Mouse (Mus musculus) left cerebral cortex, postnatal 10 days (tissue): ENCODE data around the gene Olfr596. TPM values are rescaled to one million over a fixed set of nuclear protein-coding genes. Genes with fewer than 3 reads are reported as not detected.
"Not testable (repeated sequence)": the region's sequence is repeated elsewhere in the genome, so short reads cannot be mapped to it uniquely, and the experiment has no call there.

ENCODE experiments used
- DNase-seq, 2 experiments: peaks; one replicate each; pipeline ENCODE4 v3.0.0; 2021 to 2022; ENCODE audit warnings: low spot score in 2 of 2, mixed read lengths in 1 of 2; ENCODE audit errors: extremely low spot score in 1 of 2
- intact Hi-C: fragments of 180-260 bp; cut with DNase I; formaldehyde crosslinking; loops from one replicate; pipeline ENCODE4 v1.15.1; 2025
- microRNA-seq: library from miRNA; unstranded; fragments of <30 nt; microRNA quantifications from one replicate; pipeline ENCODE4 v1.2.0, GENCODE M21; 2022
- total RNA-seq, 2 experiments: library from RNA; stranded (reverse); gene quantifications; 2 replicates each; pipeline ENCODE4 v1.2.3; 2021

Olfr596 gene
- not detected for total RNA-seq

GRCm38 (mm10) chr7:103305348-103305747, at the start of gene Olfr596:
Gene Olfr596 (plus strand): TSS chr7:103305648.
- intact Hi-C loops, DNase-seq: not testable (repeated sequence)

DNA sequence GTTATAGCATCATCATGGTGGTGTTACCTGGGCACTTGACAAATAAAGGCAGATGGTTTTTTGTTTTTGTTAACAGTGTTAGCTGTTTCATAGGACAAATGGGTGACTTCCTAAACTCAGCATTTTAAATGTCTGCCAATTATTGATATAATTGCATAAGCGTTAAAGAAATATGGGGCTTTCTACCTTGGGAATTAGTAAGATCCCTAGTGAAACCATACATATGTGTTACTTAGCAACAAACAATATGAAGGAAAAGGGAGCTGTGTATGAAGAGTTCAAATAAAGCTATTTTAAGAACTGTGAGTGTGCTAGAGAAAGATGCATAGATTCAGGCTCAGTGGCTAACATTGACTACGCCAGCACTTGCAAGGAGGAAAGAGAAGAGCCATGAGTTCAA, 10.6 kb downstream of the Olfr596 start, which contains the start of gene Olfr597:
Olfr597 (plus strand) TSS at position 301 of the 400 bp plus-strand sequence.
- intact Hi-C loops, DNase-seq: not testable (repeated sequence)

GRCm38 (mm10) chr7:103323268-103323667, 17.8 kb downstream of the Olfr596 start, which contains the start of gene Olfr598:
Gene Olfr598 (plus strand): TSS chr7:103323568.
- no peak for DNase-seq
- intact Hi-C loops = no loop called here

GRCm38 (mm10) chr7:103335617-103336016, 30.2 kb downstream of the Olfr596 start, which contains the start of gene Olfr599:
Gene Olfr599 (plus strand): TSS chr7:103335917.
- intact Hi-C loops = no loop called here
- no peak for DNase-seq

DNA sequence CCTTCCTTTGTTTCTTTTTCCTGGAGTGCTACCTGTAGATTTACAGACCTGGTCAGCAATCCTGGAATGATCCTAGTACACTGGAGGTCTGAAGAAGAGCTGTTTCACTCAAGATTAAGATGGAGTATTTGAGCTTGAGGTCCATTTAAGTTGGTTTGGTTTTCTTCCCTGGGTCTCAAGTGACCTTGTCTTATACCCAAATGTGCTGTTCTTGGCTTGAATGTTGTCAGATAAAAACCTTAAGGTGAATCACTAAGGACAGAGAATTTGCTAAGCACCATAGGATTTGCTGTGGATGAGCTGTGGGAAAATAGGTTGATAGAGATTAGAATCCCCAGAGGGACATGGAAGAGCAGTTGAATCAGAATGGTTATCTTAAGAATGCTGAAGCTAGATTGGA, 44.1 kb downstream of the Olfr596 start, which contains the start of gene Olfr600:
Olfr600 (minus strand) TSS at position 101 of the 400 bp plus-strand sequence.
- no peak for DNase-seq
- intact Hi-C loops = no loop called here

Small RNA genes within 50 kb of the gene (microRNA-seq; reads per million reads assigned to microRNA genes)
- gene Gm23550 (not detected), gene Gm25171 (not detected)

Other genes with a start within 250 kb of the Olfr596 start
- not detected for gene Olfr584, start 223.8 kb upstream of the Olfr596 start, total RNA-seq
- not detected for gene Olfr585, start 207.9 kb upstream of the Olfr596 start, total RNA-seq
- gene Olfr586, start 180.0 kb upstream of the Olfr596 start, total RNA-seq = not detected
- not detected for gene Olfr588-ps1, start 164.8 kb upstream of the Olfr596 start, total RNA-seq
- gene Olfr589, start 149.3 kb upstream of the Olfr596 start, total RNA-seq = not detected
- not detected for gene Olfr591, start 127.3 kb upstream of the Olfr596 start, total RNA-seq
- not detected for gene Olfr592, start 120.8 kb upstream of the Olfr596 start, total RNA-seq
- not detected for gene Olfr593, start 93.8 kb upstream of the Olfr596 start, total RNA-seq
- not detected for gene Olfr594, start 88.7 kb upstream of the Olfr596 start, total RNA-seq
- not detected for gene Usp17ld, start 53.1 kb upstream of the Olfr596 start, total RNA-seq
- not detected for gene Olfr597, start 10.7 kb downstream of the Olfr596 start, total RNA-seq
- not detected for gene Olfr598, start 17.9 kb downstream of the Olfr596 start, total RNA-seq
- not detected for gene Olfr599, start 30.3 kb downstream of the Olfr596 start, total RNA-seq
- gene Olfr600, start 44.0 kb downstream of the Olfr596 start, total RNA-seq = not detected
- gene Olfr601, start 57.0 kb downstream of the Olfr596 start, total RNA-seq = not detected
- not detected for gene Olfr603, start 80.5 kb downstream of the Olfr596 start, total RNA-seq
- gene Usp17lc, start 109.4 kb downstream of the Olfr596 start, total RNA-seq = not detected
- gene Olfr605, start 139.8 kb downstream of the Olfr596 start, total RNA-seq = not detected
- gene Olfr606, start 143.4 kb downstream of the Olfr596 start, total RNA-seq = not detected
- not detected for gene Olfr607, start 158.5 kb downstream of the Olfr596 start, total RNA-seq
- not detected for gene Olfr608, start 164.2 kb downstream of the Olfr596 start, total RNA-seq
- not detected for gene Olfr609, start 192.4 kb downstream of the Olfr596 start, total RNA-seq
- gene Olfr610, start 206.5 kb downstream of the Olfr596 start, total RNA-seq = not detected
- not detected for gene Olfr611, start 215.2 kb downstream of the Olfr596 start, total RNA-seq
- not detected for gene Olfr612, start 237.1 kb downstream of the Olfr596 start, total RNA-seq
- not detected for gene Olfr613, start 242.4 kb downstream of the Olfr596 start, total RNA-seq